Mouse (Mus musculus): ENCODE results near the gene Zfp637.

GRCm38 (mm10) chr6:117880394-117880838 lies 39.4 kb downstream of the Zfp637 start:
- TF ChIP-seq CTCF (IDR thresholded peaks at IDR 0.05), result no peak
- TF ChIP-seq EP300 (IDR thresholded peaks at IDR 0.05), result no peak

Data from lung, postnatal 0 days (tissue).